8 mouse cellular contexts compared by ENCODE assay signal in genomic region chr11:59208153-59208831, GRCm38 (mm10). TPM values are rescaled to one million over a fixed set of nuclear protein-coding genes. Genes with fewer than 3 reads are reported as not detected.
DNase-seq lines count a peak whose midpoint lies in the region; ATAC-seq and TF ChIP-seq lines count a peak whose summit lies in the region.

Gene 2310033P09Rik (plus strand): TSS chr11:59208321.

- peak; percentile 88 for TF ChIP-seq POLR2A in embryonic fibroblast, embryonic 13.5 days (IDR thresholded peaks at IDR 0.05; ENCODE audit: low read depth, low read length)
- TF ChIP-seq POLR2A in limb, embryonic 14.5 days (IDR thresholded peaks at IDR 0.05; ENCODE audit: borderline replicate concordance, extremely low read depth, insufficient read depth, insufficient read length) = peak; percentile 84; the same call in 1 of the 2 replicates
- TF ChIP-seq POLR2A in spleen, adult 2 months (IDR thresholded peaks at IDR 0.05; ENCODE audit: low read depth, low read length) = peak; percentile 91

- peak within 1 kb of the TSS; percentile 72 for H3K27ac ChIP-seq in embryonic fibroblast, embryonic 13.5 days (ENCODE audit: insufficient read depth, low read length)
- H3K27ac ChIP-seq in kidney, embryonic 14.5 days (ENCODE audit: low read depth, low read length) = peak within 1 kb of the TSS; percentile 95
- peak within 1 kb of the TSS; percentile 92 for H3K27ac ChIP-seq in limb, embryonic 14.5 days (replicated peaks; ENCODE audit: low read depth, low read length)
- H3K27ac ChIP-seq in midbrain, embryonic 16.5 days (ENCODE audit: low read length) = peak within 1 kb of the TSS; percentile 70
- H3K27ac ChIP-seq in spleen, adult 2 months (ENCODE audit: insufficient read depth, low read length) = peak within 1 kb of the TSS; percentile 89

- no peak for TF ChIP-seq CTCF in embryonic fibroblast, embryonic 13.5 days (IDR thresholded peaks at IDR 0.05; ENCODE audit: borderline replicate concordance, insufficient read depth, low read length)
- no peak for TF ChIP-seq CTCF in spleen, adult 2 months (IDR thresholded peaks at IDR 0.05; ENCODE audit: extremely low read depth, insufficient read depth, insufficient read length, insufficient replicate concordance)

- H3K36me3 ChIP-seq in kidney, embryonic 14.5 days (ENCODE audit: control insufficient read depth, insufficient read depth, low read length) = peaks cover 44% of the 10 kb centered on the region
- peaks cover 64% of the 10 kb centered on the region for H3K36me3 ChIP-seq in limb, embryonic 14.5 days (ENCODE audit: control insufficient read depth, insufficient read depth, low read length)
- H3K36me3 ChIP-seq in midbrain, embryonic 16.5 days (ENCODE audit: control insufficient read depth, insufficient read depth, low read length) = peaks cover 14% of the 10 kb centered on the region
- peaks cover 16% of the 10 kb centered on the region for H3K36me3 ChIP-seq in spleen, adult 2 months (ENCODE audit: control insufficient read depth, insufficient read depth, low read length)

- peak within 1 kb of the TSS; percentile 84 for H3K9ac ChIP-seq in kidney, embryonic 14.5 days (ENCODE audit: low read depth, low read length)
- H3K9ac ChIP-seq in limb, embryonic 14.5 days (ENCODE audit: low read depth, low read length, severe bottlenecking) = peak within 1 kb of the TSS; percentile 81
- H3K9ac ChIP-seq in midbrain, embryonic 16.5 days (ENCODE audit: low read depth, low read length) = peak within 1 kb of the TSS; percentile 73

- peak within 1 kb of the TSS; percentile 85 for H3K4me2 ChIP-seq in kidney, embryonic 14.5 days (replicated peaks; ENCODE audit: low read depth, low read length)
- H3K4me2 ChIP-seq in limb, embryonic 14.5 days (replicated peaks; ENCODE audit: low read depth, low read length, severe bottlenecking) = peak within 1 kb of the TSS; percentile 81
- H3K4me2 ChIP-seq in midbrain, embryonic 16.5 days (ENCODE audit: low read length) = peak within 1 kb of the TSS; percentile 88

- DNase-seq in B cell, adult 2 months = peak; percentile 95 to 96
- peak; percentile 98 for DNase-seq in brain, adult 2 months (ENCODE audit: low read depth, low spot score)
- DNase-seq in heart, adult 9 months (ENCODE audit: low spot score in 2 of 2) = peak; percentile 92 to 93
- peak; percentile 88 for DNase-seq in limb, embryonic 14.5 days (ENCODE audit: low spot score)
- DNase-seq in spleen, adult 2 months (ENCODE audit: low read depth in 1 of 2, low spot score in 2 of 2) = peak; percentile 90 to 92

- H3K4me1 ChIP-seq in embryonic fibroblast, embryonic 13.5 days (ENCODE audit: control insufficient read depth, insufficient read depth, low read length) = no peaks in the 10 kb centered on the region
- peaks cover 9% of the 10 kb centered on the region for H3K4me1 ChIP-seq in kidney, embryonic 14.5 days (ENCODE audit: control insufficient read depth, insufficient read depth, low read length)
- peaks cover 6% of the 10 kb centered on the region; the same call in 1 of the 2 replicates for H3K4me1 ChIP-seq in limb, embryonic 14.5 days (ENCODE audit: control insufficient read depth, insufficient read depth, low read length)
- peaks cover 14% of the 10 kb centered on the region for H3K4me1 ChIP-seq in midbrain, embryonic 16.5 days (ENCODE audit: control insufficient read depth, insufficient read depth, low read length)
- peaks cover 16% of the 10 kb centered on the region; the same call in 1 of the 2 replicates for H3K4me1 ChIP-seq in spleen, adult 2 months (ENCODE audit: control insufficient read depth, insufficient read depth, insufficient read length)

- peak; percentile 85 for ATAC-seq in kidney, embryonic 14.5 days (ENCODE audit: low FRiP score, low TSS enrichment)
- peak; percentile 87 for ATAC-seq in limb, embryonic 14.5 days (ENCODE audit: low FRiP score, low read depth)
- ATAC-seq in midbrain, embryonic 16.5 days = peak; percentile 89

- WGBS in kidney, embryonic 14.5 days = under 1% methylated on average over 65 of the region's 67 CpGs
- under 1% methylated on average over 65 of the region's 67 CpGs for WGBS in limb, embryonic 14.5 days
- WGBS in midbrain, embryonic 16.5 days = under 1% methylated on average over 67 of the region's 67 CpGs
- under 1% methylated on average over 67 of the region's 67 CpGs for WGBS in spleen, adult 2 months

- no peaks in the 10 kb centered on the region for H3K27me3 ChIP-seq in kidney, embryonic 14.5 days (ENCODE audit: control insufficient read depth, insufficient read depth, low read length)
- no peaks in the 10 kb centered on the region for H3K27me3 ChIP-seq in limb, embryonic 14.5 days (ENCODE audit: control insufficient read depth, insufficient read depth, low read length)
- no peaks in the 10 kb centered on the region for H3K27me3 ChIP-seq in midbrain, embryonic 16.5 days (ENCODE audit: control insufficient read depth, insufficient read depth, low read depth, low read length)
- no peaks in the 10 kb centered on the region for H3K27me3 ChIP-seq in spleen, adult 2 months (ENCODE audit: control insufficient read depth, insufficient read depth, low read length)

- peak within 1 kb of the TSS; percentile 56 for H3K4me3 ChIP-seq in embryonic fibroblast, embryonic 13.5 days (ENCODE audit: insufficient read depth, low read length)
- peak within 1 kb of the TSS; percentile 87 for H3K4me3 ChIP-seq in kidney, embryonic 14.5 days (ENCODE audit: low read length)
- H3K4me3 ChIP-seq in limb, embryonic 14.5 days (replicated peaks; ENCODE audit: low read length) = peak within 1 kb of the TSS; percentile 85
- H3K4me3 ChIP-seq in midbrain, embryonic 16.5 days (ENCODE audit: low read depth, low read length) = peak within 1 kb of the TSS; percentile 58
- peak within 1 kb of the TSS; percentile 98 for H3K4me3 ChIP-seq in spleen, adult 2 months (ENCODE audit: extremely low read depth, insufficient read depth, insufficient read length)

- H3K9me3 ChIP-seq in kidney, embryonic 14.5 days (ENCODE audit: control insufficient read depth, low read length) = no peaks in the 10 kb centered on the region
- no peaks in the 10 kb centered on the region for H3K9me3 ChIP-seq in limb, embryonic 14.5 days (ENCODE audit: control insufficient read depth, low read length)
- H3K9me3 ChIP-seq in midbrain, embryonic 16.5 days (replicated peaks; ENCODE audit: control insufficient read depth, low read length, poor library complexity, severe bottlenecking) = no peaks in the 10 kb centered on the region

RNA-seq across cellular contexts. Expression of gene 2310033P09Rik, which starts in this region (rescaled TPM):
- 7.2 and 7.7 TPM in 2 replicates for polyA plus RNA-seq in embryonic fibroblast, embryonic 13.5 days (2011; ENCODE audit: insufficient read length, low read depth, missing spikeins)
- polyA plus RNA-seq in kidney, embryonic 14.5 days (2014; fragmentation: Nextera tagmentation; extraction: Ambion mirVana) = 36.9 and 41.8 TPM in 2 replicates
- 32.4 and 37.5 TPM in 2 replicates for polyA plus RNA-seq in limb, embryonic 14.5 days (2012; rRNA removed)
- 28.9 and 30.0 TPM in 2 replicates for polyA plus RNA-seq in limb, embryonic 14.5 days (2014; fragmentation: Nextera tagmentation; extraction: Ambion mirVana)
- polyA plus RNA-seq in midbrain, embryonic 16.5 days (2015; fragmentation: Nextera tagmentation; extraction: Ambion mirVana) = 25.0 and 25.2 TPM in 2 replicates
- polyA plus RNA-seq in spleen, adult 2 months (2012; rRNA removed) = 19.9 and 25.0 TPM in 2 replicates

Comparison
In these comparisons a context has a peak if more than half of its experiments do, and no peak if none do; other contexts are left out.
1. Peak in every context shown above with its lines: DNase-seq, ATAC-seq, H3K4me3 ChIP-seq and H3K27ac ChIP-seq.